Mouse (Mus musculus) stomach, embryonic 16.5 days (tissue): ENCODE results near the gene Cxcl2. TPM values are rescaled to one million over a fixed set of nuclear protein-coding genes. Genes with fewer than 3 reads are reported as not detected.

Experiments
- ATAC-seq: fragments of 200-750 bp; cut with Nextera tagmentation; 2 replicates; pipeline ENCODE4 v1.8.0; 2017; ENCODE audit warnings: moderate number of reproducible peaks, moderate TSS enrichment; ENCODE audit not compliant: insufficient read depth, low FRiP score
- H3K27ac ChIP-seq: fragments of 300-500 bp; sonication (generic); 2 replicates; pipeline ENCODE4 v1.5.1; 2014; ENCODE audit warnings: low read length
- H3K27me3 ChIP-seq: fragments of 300-500 bp; sonication (generic); 2 replicates; pipeline ENCODE4 v1.6.1; 2014; ENCODE audit warnings: low read length, control low read depth, mixed read lengths; ENCODE audit not compliant: control insufficient read depth, insufficient read depth
- H3K36me3 ChIP-seq: fragments of 300-500 bp; sonication (generic); 2 replicates; pipeline ENCODE4 v1.6.1; 2014; ENCODE audit warnings: low read length; ENCODE audit not compliant: control insufficient read depth, insufficient read depth
- H3K4me1 ChIP-seq: fragments of 300-500 bp; sonication (generic); 2 replicates; pipeline ENCODE4 v1.6.1; 2014; ENCODE audit warnings: low read length, control low read depth, mixed read lengths; ENCODE audit not compliant: control insufficient read depth, insufficient read depth
- H3K4me2 ChIP-seq: fragments of 300-500 bp; sonication (generic); 2 replicates; pipeline ENCODE4 v1.6.1; 2014; ENCODE audit warnings: low read depth, low read length, mixed read lengths
- H3K4me3 ChIP-seq: fragments of 300-500 bp; sonication (generic); replicated peaks from 2 replicates; pipeline ENCODE4 v1.5.1; 2014; ENCODE audit warnings: mild to moderate bottlenecking, low read length
- H3K9ac ChIP-seq: fragments of 300-500 bp; sonication (generic); 2 replicates; pipeline ENCODE4 v1.6.1; 2014; ENCODE audit warnings: low read length
- H3K9me3 ChIP-seq: fragments of 300-500 bp; sonication (generic); replicated peaks from 2 replicates; pipeline ENCODE4 v1.6.1; 2016; ENCODE audit warnings: low read length, control low read depth; ENCODE audit not compliant: control insufficient read depth
- WGBS: fragments of 180-500 bp; shearing (Covaris S2); extraction: QIAGEN DNeasy Blood & Tissue Kit; methylation state at CpG from one replicate; pipeline ENCODE4 v1.1.7; 2014; 5-methylcytosine and 5-hydroxymethylcytosine counted together
- polyA plus RNA-seq: library from polyadenylated mRNA; unstranded; fragments of >200 nt; fragmentation: Nextera tagmentation; extraction: Ambion mirVana; gene quantifications from 2 replicates; pipeline ENCODE4 v1.2.1, GENCODE M21; 2015

Cxcl2 gene
- polyA plus RNA-seq, 1 experiment from 2014 or later: not detected

DNA sequence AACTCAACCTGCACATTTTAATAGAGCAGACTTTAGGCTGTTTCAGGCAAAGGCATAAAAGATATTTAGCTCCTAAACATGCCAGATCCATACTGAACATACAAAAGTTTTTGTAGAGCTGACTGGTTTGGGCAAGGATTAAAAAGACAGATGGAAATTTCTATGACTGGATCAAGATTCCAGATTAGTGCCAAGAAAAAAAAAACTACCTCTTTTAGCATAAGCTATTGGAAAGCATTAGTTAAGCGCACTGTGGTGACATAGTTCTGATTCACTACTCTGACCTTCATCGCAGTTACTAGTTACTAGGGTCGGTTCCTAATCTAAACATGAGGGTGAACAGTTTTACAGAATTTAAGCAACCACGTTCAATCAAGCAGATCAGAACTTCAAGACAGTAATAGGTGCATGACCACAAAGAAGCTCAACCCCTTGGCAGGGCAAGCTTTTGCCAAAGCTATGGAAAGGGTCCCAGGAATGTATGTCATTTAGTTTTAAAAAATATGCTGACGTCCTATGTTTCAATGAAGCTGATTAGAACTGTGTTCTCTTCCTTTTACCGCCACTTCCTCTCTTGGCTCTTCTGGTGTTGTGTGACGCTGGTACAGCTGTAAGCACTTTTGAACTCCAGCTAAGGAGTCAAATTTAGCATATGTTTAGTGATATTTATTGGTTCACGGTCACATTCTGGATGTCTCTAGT is 27.0 kb upstream of the Cxcl2 start:
- Histone ChIP-seq H3K36me3 (no peaks in the 10 kb centered on the region), H3K4me1 (no peaks in the 10 kb centered on the region), H3K27ac (peak overlapping the region; percentile 28; the same call in 1 of the 2 replicates), H3K9ac (no peak overlapping the region), H3K4me3 (no peak overlapping the region), H3K27me3 (no peaks in the 10 kb centered on the region), H3K4me2 (no peak overlapping the region), H3K9me3 (no peaks in the 10 kb centered on the region)
- no peak for ATAC-seq
- 63% methylated on average over 8 of the region's 8 CpGs for WGBS

DNA sequence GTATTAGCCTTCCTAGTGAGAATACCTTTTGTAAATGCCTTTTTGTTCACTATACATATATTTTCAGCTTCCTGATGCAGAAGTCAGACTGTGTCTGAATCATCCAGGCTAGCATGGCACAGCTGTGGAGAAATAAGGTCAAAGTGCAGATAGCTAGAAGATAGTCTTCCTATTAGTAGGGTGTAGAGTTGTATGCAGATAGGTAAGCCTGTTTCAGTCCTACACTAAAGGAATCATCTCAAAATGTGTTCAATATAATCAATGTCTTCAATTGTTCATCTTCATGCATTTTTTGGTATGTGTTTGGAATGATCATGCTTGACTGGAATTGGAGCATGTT is 26.5 kb upstream of the Cxcl2 start:
- ATAC-seq: no peak
- H3K4me3 ChIP-seq: no peak overlapping the region
- no peak overlapping the region for H3K27ac ChIP-seq
- H3K36me3 ChIP-seq: no peaks in the 10 kb centered on the region
- no peak overlapping the region for H3K4me2 ChIP-seq
- H3K27me3 ChIP-seq: no peaks in the 10 kb centered on the region
- no peak overlapping the region for H3K9ac ChIP-seq
- H3K9me3 ChIP-seq: no peaks in the 10 kb centered on the region
- no peaks in the 10 kb centered on the region for H3K4me1 ChIP-seq

DNA sequence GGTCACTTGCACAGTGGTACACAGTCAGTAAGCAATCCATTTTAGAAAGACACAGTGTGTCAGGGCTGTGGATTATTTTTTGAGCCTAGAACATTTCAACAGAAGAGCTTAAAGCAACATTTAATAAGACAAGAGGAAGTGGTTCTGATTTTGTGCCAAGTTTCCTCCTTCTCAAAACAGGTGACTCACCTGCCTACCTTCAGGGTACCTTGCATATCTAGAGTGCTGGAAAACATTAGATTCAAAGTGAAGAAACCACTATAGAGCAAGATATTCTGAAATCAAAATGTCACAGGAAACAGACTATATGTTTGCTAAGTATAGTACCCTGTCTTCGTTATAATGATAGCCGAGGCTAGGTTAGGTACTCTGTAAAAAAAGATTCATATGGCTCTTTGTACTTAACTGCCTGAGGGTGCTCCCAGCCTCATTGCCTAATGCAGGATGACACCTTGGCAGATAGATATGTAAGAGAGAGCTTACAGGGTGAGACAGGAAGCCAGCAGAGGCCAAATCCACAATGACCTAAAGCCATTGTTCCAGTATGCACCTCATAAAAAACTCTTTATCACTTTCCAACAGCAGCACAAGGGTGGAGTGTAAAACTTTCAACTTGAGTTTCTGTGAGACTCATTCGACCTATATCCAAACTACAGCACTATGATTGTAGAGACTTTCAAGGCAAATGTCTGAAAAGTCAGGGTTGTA is 24.2 kb upstream of the Cxcl2 start:
- WGBS: 75% methylated on average over 3 of the region's 3 CpGs
- H3K4me3 ChIP-seq: no peak overlapping the region
- no peak overlapping the region for H3K27ac ChIP-seq
- no peaks in the 10 kb centered on the region for H3K4me1 ChIP-seq
- no peaks in the 10 kb centered on the region for H3K9me3 ChIP-seq
- H3K9ac ChIP-seq: no peak overlapping the region
- no peaks in the 10 kb centered on the region for H3K27me3 ChIP-seq
- H3K4me2 ChIP-seq: no peak overlapping the region
- H3K36me3 ChIP-seq: no peaks in the 10 kb centered on the region
- no peak for ATAC-seq

DNA sequence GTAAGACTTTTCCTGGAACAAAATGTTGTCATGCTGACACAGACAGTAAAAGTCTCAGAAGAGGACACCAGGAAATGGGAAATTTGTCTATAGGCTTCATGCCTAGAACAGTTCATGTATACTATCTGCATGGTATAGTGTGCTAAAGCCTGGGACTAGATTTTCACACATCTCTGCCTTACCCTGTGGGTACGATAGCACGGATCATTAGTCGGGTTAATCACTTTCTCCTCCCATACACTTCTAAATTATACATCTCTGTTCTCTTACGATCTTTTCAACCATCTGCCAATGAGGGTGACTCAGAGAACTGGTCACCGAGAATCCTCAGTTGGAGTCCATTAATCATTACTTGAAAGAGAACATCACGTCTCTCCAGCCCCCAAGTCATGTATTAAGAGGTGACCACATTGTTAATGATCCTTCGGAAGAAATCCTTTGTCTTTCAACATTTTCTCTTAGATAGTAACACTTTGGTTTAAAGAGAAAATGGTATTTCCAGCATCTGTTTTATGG is 23.3 kb upstream of the Cxcl2 start:
- H3K27me3 ChIP-seq: no peaks in the 10 kb centered on the region
- ATAC-seq: no peak
- no peak overlapping the region for H3K27ac ChIP-seq
- no peaks in the 10 kb centered on the region for H3K9me3 ChIP-seq
- H3K4me2 ChIP-seq: no peak overlapping the region
- H3K36me3 ChIP-seq: no peaks in the 10 kb centered on the region
- no peak overlapping the region for H3K9ac ChIP-seq
- 83% methylated on average over 7 of the region's 7 CpGs for WGBS
- H3K4me1 ChIP-seq: no peaks in the 10 kb centered on the region
- H3K4me3 ChIP-seq: no peak overlapping the region

DNA sequence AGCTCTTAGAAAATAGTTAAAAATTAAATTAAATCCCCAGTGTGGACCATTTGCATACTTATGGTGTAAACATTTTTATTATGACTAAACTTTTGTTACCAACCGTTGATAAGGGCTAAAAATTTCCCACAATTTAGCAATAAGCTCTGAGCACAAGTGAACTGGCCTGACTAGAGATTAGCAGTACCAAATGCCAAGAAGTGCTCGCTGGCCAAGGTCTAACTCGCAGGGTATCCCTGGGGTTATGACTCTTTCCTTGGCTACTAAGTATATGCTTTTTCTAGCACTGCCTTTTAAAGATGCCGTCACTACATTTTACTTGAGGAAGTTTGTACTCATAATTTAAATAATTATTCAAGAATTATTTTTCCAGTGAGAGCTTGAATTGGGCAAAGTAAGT is 22.6 kb upstream of the Cxcl2 start:
- no peak overlapping the region for H3K27ac ChIP-seq
- WGBS: 84% methylated on average over 4 of the region's 4 CpGs
- no peak for ATAC-seq

DNA sequence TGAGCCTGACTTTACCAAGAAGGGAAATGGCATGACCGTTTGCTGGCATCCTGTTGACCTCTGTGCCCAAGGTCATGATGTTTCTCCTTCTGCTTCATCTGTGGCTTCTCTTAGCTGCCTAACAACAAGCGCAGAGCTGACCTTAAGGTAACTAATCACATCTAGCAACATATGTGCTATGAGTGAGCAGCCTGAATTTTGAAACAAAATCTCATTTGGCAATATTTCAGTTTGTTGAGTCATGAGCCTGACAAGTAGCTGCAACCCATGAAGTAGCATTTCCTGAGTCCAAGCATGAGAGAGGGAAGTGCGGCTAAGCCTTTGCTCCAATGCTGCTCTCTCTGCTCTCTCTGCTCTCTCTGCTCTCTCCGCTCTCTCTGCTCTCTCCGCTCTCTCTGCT is 22.0 kb upstream of the Cxcl2 start:
- Histone ChIP-seq H3K9ac (no peak overlapping the region), H3K27me3 (no peaks in the 10 kb centered on the region), H3K4me1 (no peaks in the 10 kb centered on the region), H3K9me3 (no peaks in the 10 kb centered on the region), H3K4me3 (no peak overlapping the region), H3K36me3 (no peaks in the 10 kb centered on the region), H3K4me2 (no peak overlapping the region), H3K27ac (no peak overlapping the region)
- WGBS: 91% methylated on average over 5 of the region's 5 CpGs
- ATAC-seq: no peak

More for the DNA sequence above, 22.6 kb upstream of the Cxcl2 start:
- Histone ChIP-seq H3K9ac (no peak overlapping the region), H3K27me3 (no peaks in the 10 kb centered on the region), H3K4me3 (no peak overlapping the region), H3K4me2 (no peak overlapping the region), H3K9me3 (no peaks in the 10 kb centered on the region), H3K36me3 (no peaks in the 10 kb centered on the region), H3K4me1 (no peaks in the 10 kb centered on the region)

DNA sequence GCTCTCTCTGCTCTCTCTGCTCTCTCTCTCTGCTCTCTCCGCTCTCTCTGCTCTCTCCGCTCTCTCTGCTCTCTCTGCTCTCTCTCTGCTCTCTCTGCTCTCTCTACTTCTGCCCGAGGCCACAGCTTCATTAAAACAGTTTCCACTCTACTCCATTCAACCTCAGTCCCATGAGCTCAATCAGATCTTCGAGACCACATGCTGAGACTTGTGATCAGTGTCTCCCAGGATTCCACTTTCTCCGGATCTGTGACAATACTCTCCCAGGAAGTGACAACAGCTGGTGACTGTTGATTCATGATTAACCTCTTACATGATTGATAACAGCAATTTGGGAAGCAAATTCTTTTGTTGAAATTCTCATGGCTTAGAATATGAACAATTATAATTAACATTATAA is 21.5 kb upstream of the Cxcl2 start:
- no peaks in the 10 kb centered on the region for H3K36me3 ChIP-seq
- no peak for ATAC-seq
- H3K27me3 ChIP-seq: no peaks in the 10 kb centered on the region
- H3K9me3 ChIP-seq: no peaks in the 10 kb centered on the region
- H3K4me2 ChIP-seq: no peak overlapping the region
- H3K4me1 ChIP-seq: no peaks in the 10 kb centered on the region
- WGBS: 82% methylated on average over 5 of the region's 5 CpGs
- no peak overlapping the region for H3K9ac ChIP-seq
- H3K27ac ChIP-seq: no peak overlapping the region
- no peak overlapping the region for H3K4me3 ChIP-seq

DNA sequence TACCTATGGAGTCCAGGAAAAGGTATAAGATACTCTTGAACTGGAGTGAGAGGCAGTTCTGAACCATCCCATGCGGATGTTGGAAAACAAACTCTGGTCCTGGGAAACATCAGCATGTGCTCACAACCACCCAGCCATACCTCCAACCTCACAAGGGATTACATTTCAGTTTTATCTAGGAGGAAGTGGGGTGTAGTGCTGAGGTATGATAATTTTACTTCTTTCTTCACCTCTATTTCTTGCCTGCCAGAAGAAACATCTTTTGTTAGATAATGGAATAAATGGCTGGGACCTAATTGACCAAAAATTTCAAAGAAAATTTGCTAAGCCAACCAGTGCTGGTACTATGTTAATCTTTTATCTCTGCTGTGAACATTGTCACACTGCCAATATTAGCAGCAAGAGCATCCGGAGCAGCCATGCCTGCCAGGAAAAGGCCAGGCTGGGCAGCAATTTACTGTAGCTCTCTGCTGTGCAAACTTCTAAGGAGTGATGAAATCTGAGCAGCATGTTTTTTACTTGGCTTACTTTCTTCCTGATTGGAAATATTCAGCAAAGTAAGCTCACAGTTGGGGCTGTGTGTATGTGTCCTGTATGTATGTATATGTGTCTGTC is 18.9 kb upstream of the Cxcl2 start:
- Histone ChIP-seq H3K9ac (no peak overlapping the region), H3K27ac (no peak overlapping the region), H3K27me3 (no peaks in the 10 kb centered on the region), H3K4me3 (no peak overlapping the region), H3K4me1 (no peaks in the 10 kb centered on the region), H3K4me2 (no peak overlapping the region), H3K9me3 (no peaks in the 10 kb centered on the region), H3K36me3 (no peaks in the 10 kb centered on the region)
- WGBS: 63% methylated on average over 2 of the region's 2 CpGs
- ATAC-seq: no peak

DNA sequence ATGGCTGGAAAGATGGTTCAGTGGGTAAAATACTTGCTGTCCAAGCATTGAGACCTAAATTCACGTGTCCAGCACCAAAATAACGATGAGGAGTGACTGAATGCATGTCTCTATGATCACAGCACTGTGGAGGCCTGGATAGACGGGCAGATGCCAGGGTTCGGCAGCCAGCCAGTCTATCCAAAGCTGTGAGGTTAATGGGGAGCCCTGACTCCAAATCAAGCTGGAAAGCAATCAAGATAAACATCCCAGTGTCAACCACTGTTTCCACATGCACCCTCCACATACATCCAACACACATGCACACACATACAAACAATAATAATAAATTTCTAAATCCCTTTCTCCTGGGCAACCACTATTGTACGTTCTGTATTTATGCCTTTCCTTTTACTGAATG is 15.0 kb upstream of the Cxcl2 start:
- WGBS: 72% methylated on average over 5 of the region's 5 CpGs
- H3K4me1 ChIP-seq: peaks cover 5% of the 10 kb centered on the region
- no peak for ATAC-seq
- no peaks in the 10 kb centered on the region for H3K36me3 ChIP-seq
- H3K27me3 ChIP-seq: no peaks in the 10 kb centered on the region
- H3K4me2 ChIP-seq: no peak overlapping the region
- H3K9ac ChIP-seq: no peak overlapping the region
- H3K27ac ChIP-seq: no peak overlapping the region
- no peaks in the 10 kb centered on the region for H3K9me3 ChIP-seq
- no peak overlapping the region for H3K4me3 ChIP-seq
